Mouse (Mus musculus): Measurements from ENCODE around the gene Ttc7.

The Ttc7 gene

DNA sequence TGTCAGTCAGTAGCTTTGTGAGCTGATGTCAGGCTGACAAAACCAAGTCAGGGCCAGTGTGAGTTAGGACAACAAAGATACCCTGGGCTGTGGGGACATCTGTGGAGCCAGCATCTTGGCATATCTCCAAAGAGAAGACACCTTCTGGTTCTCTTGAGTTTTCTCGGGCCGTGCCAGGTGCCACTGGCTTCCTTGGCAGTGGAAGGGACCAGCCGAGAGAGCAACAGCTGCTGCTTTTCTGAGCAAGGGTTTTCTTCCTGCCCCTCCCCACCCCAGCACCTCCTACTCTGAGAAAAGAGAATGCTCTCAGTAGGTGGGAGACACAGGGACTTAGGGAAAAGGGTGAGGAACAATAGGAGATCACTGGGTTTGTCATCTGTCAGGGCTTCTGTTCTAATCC, 78.4 kb downstream of the Ttc7 start:
- in situ Hi-C loops (cut with MboI, MseI) = no loop called here

DNA sequence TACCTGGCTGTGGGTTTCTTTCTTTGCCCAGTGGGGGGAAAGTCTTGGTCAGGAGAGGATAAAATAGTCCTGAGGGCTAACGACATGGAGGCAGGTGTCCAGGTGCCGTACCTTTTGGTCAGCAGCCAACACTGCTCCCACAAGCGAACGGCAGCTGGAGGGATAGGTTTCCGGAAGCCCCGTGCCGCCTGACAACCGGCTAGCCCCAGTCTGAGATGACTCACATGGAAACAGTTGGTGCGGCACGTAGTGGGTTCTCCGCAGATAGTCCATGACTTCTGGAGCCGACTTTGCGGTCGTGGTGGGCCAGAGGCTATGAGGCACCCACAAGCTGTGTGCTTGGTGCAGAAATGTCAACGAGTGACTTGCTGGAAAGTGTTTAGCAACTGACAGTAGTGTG, 81.4 kb downstream of the Ttc7 start:
- in situ Hi-C loops (cut with MboI, MseI) = no loop called here

DNA sequence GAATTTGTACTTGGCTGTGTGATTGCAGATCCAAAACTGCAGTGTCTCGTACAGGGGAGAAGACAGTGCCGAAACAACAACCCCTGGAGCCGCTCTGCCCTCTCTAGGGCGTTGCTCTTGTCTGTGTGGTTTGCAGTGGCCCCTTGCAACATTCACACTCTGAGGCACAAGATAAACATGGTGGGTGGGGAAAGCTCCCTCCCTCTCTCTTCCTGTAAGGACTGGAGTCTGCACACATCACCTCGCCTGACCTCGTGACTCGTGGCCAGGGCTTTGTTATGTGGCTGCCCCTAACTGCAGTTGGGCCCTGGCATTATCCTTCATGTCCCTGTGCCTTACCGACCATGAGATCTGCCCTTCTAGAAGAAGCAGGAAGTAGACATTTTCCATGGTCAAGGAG, 82.6 kb downstream of the Ttc7 start:
- in situ Hi-C loops (cut with MboI, MseI) = no loop called here

DNA sequence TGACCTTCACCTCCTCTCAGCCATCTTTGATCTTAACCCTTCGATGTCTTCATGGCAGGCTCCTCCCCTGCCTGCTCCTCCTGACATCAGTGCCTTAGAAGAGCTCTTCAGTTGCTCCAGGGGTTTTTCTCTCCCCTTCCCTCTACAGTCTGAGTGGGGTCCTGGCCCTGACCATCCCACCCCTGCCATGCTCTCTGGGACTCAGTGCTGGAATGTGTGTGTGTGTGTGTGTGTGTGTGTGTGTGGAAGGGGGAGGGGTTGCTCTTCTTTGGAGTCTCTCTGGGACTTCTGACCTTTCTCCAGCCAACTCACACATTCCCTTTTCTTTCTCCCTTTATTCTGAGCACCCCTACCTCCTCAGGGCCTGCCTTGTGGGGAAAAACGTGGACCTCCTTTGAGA, 83.8 kb downstream of the Ttc7 start:
- in situ Hi-C loops (cut with MboI, MseI) = no loop called here

DNA sequence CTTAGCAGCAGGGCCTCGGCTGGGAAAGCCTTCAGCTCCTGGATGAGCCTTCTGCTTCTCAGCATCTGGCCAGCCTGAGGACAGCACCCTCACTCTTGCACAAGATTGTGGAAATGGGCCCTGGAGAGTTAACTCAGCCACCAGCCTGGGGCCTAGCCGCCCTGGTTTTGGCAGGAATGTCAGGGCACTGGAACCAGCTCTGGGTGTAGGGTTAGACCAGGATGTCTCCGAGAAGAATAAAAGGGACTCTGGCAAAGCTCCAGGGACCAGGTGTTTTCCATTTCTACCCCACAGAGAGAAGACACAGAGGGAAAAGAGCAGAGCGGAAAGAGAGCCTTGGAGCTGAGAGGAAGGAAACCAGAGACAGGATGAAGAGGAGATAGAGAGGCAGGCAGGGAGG, 84.5 kb downstream of the Ttc7 start:
- in situ Hi-C loops (cut with MboI, MseI) = no loop called here

DNA sequence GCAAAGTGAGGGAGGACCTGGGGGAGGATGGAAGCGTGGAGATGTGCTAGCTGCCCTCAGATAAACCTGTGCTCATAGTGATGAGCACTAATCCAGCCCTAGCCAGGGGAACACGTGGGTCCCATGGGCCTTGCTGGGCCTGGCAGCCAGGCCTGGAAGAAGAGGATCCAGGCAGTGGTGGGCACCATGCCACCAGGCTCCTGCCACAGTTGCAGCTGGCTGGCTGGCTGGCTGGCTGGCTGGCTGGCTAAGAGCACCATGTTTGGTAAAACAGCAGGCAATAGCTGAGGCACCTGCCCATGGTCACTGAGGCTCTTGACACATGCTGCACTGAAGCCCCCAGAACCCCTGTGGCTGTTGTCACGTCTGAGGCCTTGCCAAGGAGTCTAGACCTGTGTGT, 85.0 kb downstream of the Ttc7 start:
- in situ Hi-C loops (cut with MboI, MseI) = no loop called here

DNA sequence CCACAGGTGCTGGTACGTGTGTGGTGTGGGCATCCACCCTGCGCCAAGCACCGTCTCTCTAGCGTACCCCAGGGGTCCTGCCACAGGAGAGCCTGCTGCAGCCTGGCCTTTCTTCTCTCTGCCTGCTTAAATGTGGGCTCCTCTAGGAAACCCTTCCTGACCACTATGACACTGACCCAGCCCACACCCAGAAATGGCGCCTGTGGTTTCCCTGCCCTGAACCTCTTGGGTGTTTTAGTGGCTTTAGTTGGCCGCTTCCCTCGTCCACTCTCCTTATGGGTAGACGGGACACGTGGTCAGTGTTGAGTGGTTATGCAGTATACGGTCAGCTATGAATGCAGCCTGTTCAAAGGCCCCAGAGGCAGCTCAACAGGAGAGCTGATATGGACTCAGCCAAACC, 85.8 kb downstream of the Ttc7 start:
- in situ Hi-C loops (cut with MboI, MseI) = no loop called here

DNA sequence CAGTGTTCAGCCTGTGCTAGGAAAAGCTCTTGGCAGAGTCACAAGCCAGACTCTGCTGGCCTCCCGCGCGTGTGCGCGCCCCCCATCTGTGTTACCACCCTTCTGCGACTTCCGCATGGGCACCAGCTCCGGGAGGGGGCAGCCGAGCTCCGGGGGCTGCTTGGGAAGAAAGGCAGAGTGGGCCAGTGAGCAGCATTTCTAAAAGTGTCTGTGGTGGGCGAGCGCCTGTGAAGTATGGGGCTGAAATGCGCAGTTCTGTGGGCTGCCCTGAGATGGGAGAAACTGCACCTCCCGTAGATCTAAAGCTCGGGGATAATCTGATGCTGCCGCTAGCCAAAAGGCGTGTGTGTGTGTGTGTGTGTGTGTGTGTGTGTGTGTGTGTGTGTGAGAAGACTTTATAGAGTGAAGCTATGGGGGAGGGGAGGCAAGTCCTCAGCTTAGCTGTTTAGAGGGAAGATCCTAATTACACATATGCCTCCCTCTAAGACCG, 86.6 kb downstream of the Ttc7 start:
- in situ Hi-C loops (cut with MboI, MseI) = no loop called here

DNA sequence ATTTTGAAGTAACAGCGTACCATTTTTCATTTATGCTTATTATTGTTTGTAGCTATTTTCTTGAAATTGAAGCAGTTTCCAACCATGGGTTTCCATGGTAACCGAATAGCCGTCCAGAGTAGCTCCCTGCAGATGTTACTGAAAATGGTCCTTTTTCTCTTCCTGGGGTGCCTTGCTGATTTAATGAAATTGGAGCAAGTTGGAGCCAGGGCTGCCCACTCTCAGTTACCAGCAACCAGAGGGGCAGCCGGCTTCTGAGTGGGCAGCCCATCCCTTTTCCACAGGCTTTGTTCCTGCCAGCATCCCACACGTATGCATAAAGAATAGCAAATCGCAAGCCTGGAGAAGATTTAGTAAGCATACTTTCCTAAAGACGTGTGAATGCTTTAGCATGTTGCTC, 89.5 kb downstream of the Ttc7 start:
- in situ Hi-C loops (cut with MboI, MseI) = no loop called here

DNA sequence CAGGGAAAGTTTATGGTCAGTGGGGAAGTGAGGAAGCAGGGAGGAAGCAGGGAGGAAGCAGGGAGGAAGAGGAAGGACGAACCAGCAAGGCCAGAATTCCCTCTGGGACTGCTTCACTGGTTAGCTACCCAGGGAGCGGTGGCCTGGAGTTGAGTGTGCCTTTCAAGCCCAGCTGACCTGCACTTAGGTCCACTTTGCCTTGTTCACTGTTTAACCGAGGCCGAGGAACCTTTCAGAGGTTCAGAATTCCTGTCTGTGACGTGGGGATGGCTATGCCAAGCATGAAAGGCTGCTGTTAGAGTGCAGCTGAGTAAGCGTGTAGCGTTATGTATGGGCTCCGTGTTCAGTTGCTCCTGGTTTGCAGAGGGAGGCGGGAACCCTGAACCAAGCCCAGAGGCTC, 90.6 kb downstream of the Ttc7 start:
- in situ Hi-C loops (cut with MboI, MseI) = no loop called here

DNA sequence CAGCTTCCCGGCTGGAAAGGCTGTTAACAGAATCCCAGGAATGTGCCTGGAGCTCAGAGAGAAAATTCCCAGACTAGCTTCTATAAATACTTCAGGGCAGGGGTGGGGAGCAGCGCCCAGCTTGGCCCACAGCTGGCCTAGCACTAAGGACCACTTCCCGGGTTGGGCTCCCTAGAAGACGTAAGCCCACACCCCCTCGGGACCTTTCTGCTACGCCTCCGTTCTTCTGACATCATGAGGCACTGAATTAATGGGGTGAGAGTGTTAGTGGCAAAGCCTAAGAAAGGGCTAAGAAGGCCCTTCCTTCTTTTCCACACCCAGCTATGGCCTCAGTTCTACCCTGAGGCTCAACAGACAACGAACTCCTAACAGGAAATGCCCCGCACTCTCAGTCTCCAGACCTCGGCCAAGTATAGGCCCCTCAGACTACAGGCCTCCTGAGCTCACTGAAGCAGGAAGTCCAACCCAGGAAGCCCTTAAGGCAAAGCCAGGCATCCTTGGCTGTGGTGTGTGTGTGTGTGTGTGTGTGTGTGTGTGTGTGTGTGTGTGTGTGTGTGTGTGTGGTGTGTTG, 93.3 kb downstream of the Ttc7 start:
- in situ Hi-C loops (cut with MboI, MseI) = no loop called here

DNA sequence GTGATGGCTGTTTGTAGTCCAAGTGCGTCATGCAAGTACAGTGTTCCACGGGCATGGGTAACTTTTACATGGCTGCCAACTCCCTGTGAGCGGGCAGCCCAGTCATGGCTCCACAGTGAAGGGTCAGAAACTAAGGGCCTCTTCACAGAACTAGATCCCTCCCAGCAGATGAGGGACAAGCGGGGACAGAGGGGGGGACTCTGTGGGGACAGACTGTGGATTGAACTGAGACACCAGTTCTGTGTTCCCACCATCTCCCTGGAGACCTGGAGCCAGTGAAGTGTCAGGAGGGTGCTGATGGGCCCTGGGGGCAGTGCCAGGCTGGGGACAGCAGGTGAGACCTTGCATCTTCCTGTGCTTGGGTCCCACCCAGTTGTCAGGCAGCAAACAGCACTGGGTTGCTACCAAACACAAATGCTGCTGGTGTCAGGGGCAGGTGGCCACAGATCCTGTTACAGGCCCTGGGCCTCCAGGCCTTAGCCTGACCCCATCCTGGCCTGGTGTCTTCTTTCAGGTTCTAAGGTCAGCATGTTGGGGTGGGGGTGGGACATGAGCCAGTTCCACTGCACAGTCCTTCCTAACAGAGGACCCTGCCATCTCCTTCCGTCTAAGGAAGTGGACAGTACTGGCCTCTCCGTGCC, 94.3 kb downstream of the Ttc7 start:
- in situ Hi-C loops (cut with MboI, MseI) = no loop called here

DNA sequence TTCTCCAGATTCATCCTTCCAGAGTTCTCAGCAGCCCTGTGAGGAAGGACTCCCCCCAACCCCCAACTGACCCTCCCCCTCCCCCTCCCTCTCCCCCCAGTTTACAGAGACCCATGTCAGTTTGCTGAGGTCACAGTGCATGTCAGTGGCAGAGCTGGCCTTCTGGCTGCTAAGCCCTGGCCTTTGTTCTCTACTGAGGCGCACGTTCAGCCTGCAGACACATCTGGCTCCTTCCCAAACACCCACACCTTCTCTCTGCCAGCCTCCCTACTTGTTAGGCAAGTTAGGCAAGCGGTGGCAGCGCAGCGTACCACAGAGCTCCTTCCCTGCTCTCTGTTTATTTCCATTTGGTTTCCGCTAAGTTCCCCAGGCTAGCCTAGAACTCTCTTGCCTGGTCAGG, 94.8 kb downstream of the Ttc7 start:
- in situ Hi-C loops (cut with MboI, MseI) = no loop called here

DNA sequence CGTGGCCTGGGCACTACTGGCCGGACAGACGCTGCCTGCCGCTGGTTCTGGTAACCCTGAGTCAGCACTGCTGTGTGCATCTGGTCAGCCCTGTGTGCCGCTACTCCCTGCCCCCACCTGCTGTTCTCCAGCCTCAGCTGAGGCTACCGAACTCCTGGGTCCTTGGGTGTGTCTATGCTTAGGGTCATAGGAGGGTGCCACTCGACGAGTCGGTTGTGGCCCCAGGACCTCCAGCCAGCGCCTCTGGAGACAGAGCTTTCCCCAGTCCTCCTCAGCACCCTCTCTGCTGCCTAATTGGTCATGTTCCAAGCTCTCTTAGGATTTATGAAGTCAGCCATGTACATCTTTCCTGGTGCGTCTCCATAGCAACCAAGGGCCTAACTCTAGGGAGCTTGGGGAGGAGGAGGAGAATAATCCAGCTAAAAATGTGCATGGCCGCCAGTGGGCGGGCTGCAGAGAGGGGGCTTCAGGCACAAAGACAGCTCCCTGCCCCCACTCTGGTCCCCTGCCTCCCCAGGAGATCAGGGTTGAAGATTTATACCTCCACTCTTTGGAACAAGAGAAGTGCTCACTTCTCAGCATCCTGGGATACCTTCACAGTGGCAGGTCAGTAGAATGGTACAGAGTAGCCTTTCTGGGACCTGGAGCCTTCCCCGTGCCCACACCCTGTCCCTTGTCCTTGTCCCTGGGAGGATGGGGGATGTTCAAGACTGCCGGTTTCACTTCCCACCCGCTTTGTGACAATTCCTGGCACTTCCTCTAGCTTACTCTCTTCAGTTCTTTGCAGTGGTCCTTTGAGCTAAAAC, 95.9 kb downstream of the Ttc7 start:
- in situ Hi-C loops (cut with MboI, MseI) = no loop called here

DNA sequence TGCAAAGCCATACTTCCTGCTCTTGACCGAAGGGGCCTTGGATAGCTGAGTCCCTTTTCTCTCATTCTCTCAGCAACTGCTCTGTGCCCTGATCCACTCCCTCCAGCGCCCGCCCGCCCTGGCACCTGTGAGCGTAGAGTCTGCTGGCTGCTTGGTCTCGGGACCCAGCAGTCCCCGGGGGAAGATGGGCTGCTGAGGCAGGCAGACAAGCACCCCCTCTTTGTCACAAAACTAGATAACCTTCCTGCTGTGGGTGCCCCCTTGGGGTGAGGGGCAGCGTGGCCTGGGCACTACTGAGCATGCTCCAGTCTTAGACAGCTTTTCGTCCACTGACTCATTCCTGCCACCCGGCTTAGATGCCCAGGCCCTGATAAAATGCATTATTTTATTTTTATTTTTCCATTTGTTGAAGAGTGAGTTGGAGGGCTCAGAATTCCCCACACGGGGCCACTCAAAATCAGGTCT, 96.5 kb downstream of the Ttc7 start:
- in situ Hi-C loops (cut with MboI, MseI) = no loop called here

DNA sequence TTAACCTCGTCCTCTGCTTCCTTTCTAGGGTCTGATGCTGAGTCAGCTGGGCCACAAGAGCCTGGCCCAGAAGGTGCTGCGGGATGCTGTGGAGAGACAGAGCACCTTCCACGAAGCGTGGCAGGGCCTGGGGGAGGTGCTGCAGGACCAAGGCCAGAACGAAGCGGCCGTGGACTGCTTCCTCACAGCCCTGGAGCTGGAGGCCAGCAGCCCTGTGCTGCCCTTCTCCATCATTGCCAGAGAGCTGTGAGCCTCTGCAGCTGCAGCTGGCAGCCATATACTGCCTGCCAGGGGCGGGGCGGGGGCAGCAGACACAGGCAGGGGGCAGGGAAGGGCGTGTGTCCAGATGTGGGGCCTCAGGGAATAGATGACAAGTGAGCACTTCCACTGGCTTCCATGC, 97.1 kb downstream of the Ttc7 start:
- in situ Hi-C loops (cut with MboI, MseI) = no loop called here

DNA sequence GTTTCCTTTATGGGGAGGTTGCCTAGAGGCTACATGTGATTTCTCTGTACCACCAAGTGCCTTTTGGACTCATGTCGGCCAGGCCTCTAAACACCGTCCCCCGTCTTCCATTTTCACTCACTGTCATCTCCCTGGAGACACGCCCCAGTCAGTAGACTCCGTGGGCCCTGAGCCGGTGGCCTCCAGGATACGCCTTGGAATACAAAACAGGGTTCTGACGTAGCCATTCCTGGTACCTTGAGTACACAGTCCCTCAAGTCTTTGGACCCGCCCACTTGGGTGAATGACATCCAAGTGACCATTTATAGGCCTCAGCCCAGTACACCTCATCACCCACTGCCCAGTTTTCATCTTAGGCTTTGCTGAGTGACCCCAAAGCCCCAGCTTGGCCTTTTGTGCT, 98.0 kb downstream of the Ttc7 start:
- in situ Hi-C loops (cut with MboI, MseI) = no loop called here

DNA sequence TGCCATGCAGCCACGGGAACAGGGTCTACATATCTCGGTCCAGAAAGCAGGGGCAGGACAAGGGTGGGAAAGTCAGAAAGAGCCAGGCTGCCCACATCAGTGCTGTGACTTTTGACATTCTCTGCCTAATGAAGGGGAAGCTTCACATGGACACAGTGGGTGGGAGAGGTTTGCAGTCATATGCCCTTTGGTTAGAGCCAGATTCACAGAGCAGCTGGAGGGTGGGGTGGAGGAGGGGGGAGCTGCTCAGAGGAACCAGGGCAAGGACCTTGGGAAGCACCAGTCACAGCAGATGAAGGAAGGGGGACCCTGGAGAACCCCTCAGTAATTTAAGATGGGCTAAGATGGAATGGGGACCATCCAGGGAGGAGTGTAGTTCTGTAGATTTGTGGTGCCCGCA, 103.1 kb downstream of the Ttc7 start:
- in situ Hi-C loops (cut with MboI, MseI) = no loop called here

DNA sequence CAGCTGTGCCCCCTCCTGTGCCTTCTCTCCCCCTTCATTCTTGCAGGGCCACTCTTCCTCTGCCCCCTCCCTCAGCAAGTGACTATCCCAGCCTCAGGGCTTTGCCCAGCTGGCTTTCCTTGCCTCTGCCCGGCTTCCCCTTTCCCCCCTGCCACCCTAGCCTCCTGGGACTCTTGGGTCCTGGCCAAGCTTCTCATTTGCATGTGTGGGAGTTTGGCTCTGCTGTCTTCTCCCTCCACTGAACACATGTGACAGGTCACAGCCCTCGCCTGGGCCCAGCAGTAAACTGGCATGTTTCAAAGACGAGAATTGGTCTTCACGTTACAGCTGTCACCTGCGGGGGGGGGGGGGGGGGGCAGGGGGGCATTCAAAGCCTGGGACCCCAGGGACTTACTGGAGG, 104.4 kb downstream of the Ttc7 start:
- in situ Hi-C loops (cut with MboI, MseI) = no loop called here

DNA sequence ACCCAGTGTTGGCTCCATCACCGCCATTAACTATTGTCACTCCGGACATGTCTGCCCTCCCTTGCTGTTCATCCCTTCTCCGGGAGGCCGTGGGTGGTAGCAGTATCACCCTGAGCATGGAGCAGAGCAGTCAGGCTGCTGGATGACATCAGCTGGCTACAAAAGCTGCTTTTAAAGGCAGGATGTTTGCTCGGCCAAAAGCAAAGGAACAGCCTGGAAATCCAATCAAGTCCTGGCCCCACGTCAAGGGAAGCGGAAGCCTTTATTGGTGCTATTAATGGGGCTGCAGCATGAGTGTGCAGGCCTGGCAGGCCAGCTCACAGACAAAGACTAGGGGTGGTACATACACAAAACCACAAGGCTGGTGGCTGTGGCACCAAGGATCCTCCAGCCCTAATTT, 108.6 kb downstream of the Ttc7 start:
- in situ Hi-C loops (cut with MboI, MseI) = no loop called here

DNA sequence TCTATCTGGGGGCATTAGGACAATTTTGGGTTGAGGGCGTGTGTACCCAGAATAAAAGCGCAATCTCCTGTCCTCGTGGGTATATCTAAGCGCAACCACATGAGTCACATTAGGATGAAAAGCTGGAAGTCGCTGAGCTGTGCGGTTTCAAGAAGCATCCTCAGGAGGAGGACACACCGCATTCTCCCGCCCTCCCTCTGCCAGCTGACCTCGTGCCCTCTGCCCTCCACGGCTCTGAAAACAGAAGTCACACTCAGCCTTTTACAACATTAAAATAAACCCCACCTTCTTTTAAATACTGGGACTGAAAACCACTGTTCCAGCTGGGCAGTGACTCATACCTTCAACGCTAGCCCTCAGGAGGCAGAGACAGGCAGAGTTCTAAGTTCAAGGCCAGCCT, 114.4 kb downstream of the Ttc7 start:
- in situ Hi-C loops (cut with MboI, MseI) = no loop called here

DNA sequence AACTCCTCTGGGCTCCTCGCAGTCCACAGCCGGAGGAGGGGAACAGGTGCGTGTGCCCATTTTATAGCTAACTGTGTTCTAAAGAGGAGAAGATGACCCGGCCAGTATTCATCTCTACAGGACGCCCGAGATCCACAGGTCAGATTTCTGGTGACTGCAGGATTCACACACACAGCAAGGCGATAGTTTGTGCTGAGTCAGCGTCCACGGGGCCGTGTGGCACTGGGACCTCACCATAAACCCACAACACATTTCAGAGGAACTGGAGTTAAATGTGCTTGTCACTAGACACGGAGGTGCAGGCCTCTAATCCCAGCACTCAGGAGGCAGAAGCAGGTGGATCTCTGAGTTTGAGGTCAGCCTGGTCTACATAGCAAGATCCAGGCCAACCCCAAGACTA, 119.8 kb downstream of the Ttc7 start:
- in situ Hi-C loops (cut with MboI, MseI) = no loop called here

DNA sequence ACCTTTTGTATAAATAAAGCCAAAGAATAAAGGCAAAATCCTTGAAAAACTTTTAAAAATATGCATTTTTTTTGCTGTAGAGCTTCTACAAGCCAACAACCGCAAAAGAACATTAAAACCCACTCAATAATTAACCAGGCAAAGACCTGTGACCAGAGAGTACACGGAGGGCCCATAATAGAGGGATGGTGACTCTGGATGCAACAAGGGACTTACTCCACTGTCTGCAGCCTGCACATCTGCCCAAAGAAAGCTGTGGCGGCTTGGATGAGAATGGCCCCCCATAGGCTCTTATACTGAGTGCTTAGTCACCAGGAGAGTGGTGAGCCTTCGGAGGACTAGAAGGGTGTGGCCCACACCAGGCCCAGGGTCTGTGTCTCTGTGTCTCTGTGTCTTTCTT, 120.8 kb downstream of the Ttc7 start:
- in situ Hi-C loops (cut with MboI, MseI) = no loop called here
